Mouse (Mus musculus): ENCODE data around the gene Fgr.

- TF ChIP-seq CTCF (IDR thresholded peaks at IDR 0.05; ENCODE audit: insufficient read depth, low read depth, low read length): no peak
- TF ChIP-seq POLR2A (IDR thresholded peaks at IDR 0.05; ENCODE audit: insufficient read depth, low read depth, low read length): no peak
Measured at GRCm38 (mm10) chr4:132960864-132961639, 12.8 kb upstream of the Fgr start.

Measured in olfactory bulb, adult 2 months (tissue).